Mouse (Mus musculus): ENCODE measurements around the gene Rhbg. TPM values are rescaled to one million over a fixed set of nuclear protein-coding genes. Genes with fewer than 3 reads are reported as not detected.
A peak's percentile ranks its signal among the peaks of the same experiment; 100 is the strongest.
"Not testable (repeated sequence)": the region's sequence is repeated elsewhere in the genome, so short reads cannot be mapped to it uniquely, and the experiment has no call there.

The Rhbg gene
- polyA plus RNA-seq, 1 experiment from 2014 or later, result 20.1 TPM

DNA sequence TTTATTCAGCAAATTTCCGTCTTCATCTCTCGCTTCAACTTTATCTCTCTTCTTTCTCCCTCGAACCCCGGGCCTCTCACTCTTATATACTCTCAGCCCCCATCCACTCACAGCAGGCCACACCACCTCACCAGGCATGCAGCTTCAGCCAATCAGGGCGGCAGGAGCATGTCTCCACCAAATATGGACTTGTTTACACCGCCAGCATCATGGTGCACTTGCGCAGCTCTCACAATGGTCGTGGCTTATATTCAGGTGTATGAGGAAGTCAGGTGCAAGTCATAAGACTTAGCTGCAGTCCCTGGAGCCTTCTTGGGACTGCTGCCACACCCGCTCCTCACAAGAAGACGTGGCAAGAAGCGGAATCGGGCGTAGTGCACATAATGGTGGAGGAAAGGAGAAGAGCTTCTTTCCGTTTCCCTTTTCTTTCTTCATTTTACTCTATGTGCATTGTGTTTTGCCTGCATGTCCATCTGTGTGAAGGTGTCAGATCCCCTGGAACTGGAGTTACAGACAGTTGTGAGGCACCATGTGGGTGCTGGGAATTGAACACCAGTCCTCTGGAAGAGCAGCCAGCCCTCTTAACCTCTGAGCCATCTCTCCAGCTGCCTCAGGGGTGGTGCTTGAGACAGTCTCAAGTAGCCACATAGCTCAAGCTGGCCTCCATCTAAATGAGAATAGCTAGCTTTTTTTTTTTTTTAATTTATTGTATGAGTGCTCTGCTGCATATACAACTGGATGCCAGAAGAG lies 30.5 kb upstream of the Rhbg start:
- ATAC-seq (ENCODE audit: insufficient number of reproducible peaks, low FRiP score, low TSS enrichment, low read depth); H3K9me3 ChIP-seq (replicated peaks); H3K4me3 ChIP-seq (replicated peaks); H3K4me2 ChIP-seq (replicated peaks); H3K36me3 ChIP-seq; H3K4me1 ChIP-seq; H3K27me3 ChIP-seq; H3K27ac ChIP-seq (replicated peaks); H3K9ac ChIP-seq: not testable (repeated sequence)
- 95% methylated on average over 14 of the region's 14 CpGs for WGBS

DNA sequence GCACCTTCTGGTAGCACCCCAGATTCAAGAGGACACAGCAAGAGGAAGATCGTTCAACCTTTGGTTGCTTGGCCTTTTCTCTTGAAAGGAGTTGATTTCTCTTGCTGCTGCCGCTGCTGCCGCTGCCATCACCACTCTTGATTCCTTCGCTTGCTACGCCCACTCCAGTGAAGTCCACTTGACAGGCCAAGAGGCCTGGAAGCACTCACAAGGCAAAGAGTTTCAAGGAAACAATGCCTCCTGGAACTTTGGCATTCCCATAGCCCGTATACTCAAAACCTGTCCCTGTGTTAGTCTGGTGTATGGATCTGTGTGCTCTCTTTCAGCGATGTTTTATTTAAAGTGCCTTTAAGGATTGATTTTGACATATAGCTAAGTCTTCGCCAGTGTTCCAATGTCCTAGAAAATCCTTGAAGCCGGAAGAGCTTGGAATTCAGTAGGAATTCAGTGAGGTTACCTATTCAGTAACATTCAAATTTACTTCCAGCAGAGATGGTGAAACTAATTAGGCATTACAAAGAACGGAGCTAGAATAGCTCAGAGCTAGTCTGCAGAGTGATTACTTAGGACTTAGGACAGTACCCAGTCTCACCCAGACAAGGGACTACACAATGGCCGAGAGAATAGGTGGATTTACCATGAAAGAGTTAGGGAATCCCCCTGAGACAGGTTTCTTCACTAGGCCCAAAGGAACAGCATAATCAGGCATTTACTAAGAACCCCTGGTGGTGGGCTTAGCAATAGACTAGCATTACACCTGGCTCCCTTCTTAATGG lies 26.8 kb upstream of the Rhbg start:
- H3K4me2 ChIP-seq (replicated peaks); ATAC-seq (ENCODE audit: insufficient number of reproducible peaks, low FRiP score, low TSS enrichment, low read depth); H3K27me3 ChIP-seq; H3K4me1 ChIP-seq; H3K27ac ChIP-seq (replicated peaks); H3K9me3 ChIP-seq (replicated peaks); H3K4me3 ChIP-seq (replicated peaks); H3K9ac ChIP-seq; H3K36me3 ChIP-seq: not testable (repeated sequence)
- WGBS, result 61% methylated on average over 11 of the region's 11 CpGs

DNA sequence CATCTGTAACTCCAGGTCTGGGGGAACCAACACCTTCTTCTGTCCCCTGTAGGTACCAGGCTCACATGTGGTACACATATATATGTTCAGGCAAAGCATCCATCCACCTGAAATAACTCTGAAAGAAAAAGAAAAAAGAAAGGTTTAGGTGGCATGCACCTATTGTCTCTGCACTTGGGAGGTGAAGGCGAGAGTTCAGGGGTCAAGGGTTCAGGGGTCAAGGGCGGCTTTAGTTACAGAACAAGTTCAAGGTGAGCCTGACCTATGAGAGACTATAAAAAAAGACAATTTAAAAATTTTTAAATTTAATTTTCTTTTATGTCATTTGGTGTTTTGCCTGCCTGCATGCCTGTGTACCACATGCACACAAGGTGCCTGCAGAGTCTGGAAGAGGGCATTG lies 25.5 kb upstream of the Rhbg start:
- H3K4me1 ChIP-seq, result no peaks in the 10 kb centered on the region
- no peak for ATAC-seq (ENCODE audit: insufficient number of reproducible peaks, low FRiP score, low TSS enrichment, low read depth)
- 84% methylated on average over 2 of the region's 2 CpGs for WGBS

DNA sequence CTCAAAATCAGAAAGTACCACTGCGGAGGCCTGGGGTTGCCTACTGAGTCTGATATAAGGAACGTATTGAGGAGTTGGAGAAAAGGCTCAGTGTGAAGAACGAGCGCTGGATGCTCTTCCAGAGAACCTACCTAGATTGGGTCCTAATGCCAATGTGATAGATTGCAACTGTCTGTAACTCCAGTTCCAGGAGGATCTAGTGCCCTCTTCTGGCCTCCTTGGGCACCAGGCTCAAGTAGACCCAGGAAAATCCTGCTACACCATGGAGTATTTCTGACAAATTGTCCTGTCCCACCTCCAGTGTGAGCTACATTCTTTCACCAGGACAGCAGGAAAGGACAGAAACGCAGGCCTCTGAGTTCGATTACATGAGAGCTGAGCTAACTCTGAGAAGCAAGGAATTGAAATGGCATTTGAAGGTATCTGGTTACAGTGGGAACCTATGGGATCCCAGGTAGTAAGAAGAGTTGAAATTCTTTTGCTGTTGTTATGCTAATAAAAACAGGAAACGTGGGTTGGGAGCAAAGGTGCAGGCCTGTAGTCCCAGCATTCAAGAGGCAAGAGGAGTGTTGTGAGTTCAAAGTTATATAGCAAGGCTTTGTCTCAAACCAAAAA lies 22.1 kb upstream of the Rhbg start:
- no peak for ATAC-seq (ENCODE audit: insufficient number of reproducible peaks, low FRiP score, low TSS enrichment, low read depth)
- Histone ChIP-seq H3K36me3 (no peaks in the 10 kb centered on the region), H3K27ac (replicated peaks) (no peak overlapping the region), H3K4me3 (replicated peaks) (no peak overlapping the region), H3K9me3 (replicated peaks) (no peaks in the 10 kb centered on the region), H3K4me1 (no peaks in the 10 kb centered on the region), H3K4me2 (replicated peaks) (no peak overlapping the region), H3K9ac (no peak overlapping the region), H3K27me3 (no peaks in the 10 kb centered on the region)
- 38% methylated on average over 7 of the region's 7 CpGs for whole genome bisulfite sequencing

More for the DNA sequence above, 25.5 kb upstream of the Rhbg start:
- Histone ChIP-seq H3K27ac (replicated peaks) (no peak overlapping the region), H3K9me3 (replicated peaks) (no peaks in the 10 kb centered on the region), H3K9ac (no peak overlapping the region), H3K4me2 (replicated peaks) (no peak overlapping the region), H3K4me3 (replicated peaks) (no peak overlapping the region), H3K36me3 (no peaks in the 10 kb centered on the region), H3K27me3 (no peaks in the 10 kb centered on the region)

DNA sequence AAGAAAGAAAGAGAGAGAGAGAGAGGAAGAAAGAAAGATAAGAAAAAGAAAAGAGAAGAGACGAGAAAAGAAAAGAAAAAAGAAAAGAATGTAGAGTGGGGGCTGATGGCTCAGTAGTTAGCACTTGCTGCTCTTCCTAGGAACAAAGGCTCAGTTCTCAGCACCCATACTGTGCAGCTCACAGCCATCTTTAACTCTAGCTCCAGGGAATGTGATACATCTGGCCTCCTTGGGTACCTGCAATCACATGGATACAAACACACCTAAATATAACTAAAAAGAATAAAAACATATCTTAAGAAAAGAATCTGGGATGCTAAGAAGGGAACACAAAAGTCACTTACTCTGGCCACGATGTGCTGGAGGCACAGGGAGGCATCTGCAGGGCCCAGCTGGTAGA lies 21.6 kb upstream of the Rhbg start:
- ATAC-seq (ENCODE audit: insufficient number of reproducible peaks, low FRiP score, low TSS enrichment, low read depth), result no peak
- Histone ChIP-seq H3K9me3 (replicated peaks) (no peaks in the 10 kb centered on the region), H3K27ac (replicated peaks) (no peak overlapping the region), H3K4me3 (replicated peaks) (no peak overlapping the region), H3K27me3 (no peaks in the 10 kb centered on the region), H3K36me3 (no peaks in the 10 kb centered on the region), H3K4me1 (no peaks in the 10 kb centered on the region), H3K9ac (no peak overlapping the region), H3K4me2 (replicated peaks) (no peak overlapping the region)
- WGBS, result 86% methylated on average over 2 of the region's 2 CpGs

DNA sequence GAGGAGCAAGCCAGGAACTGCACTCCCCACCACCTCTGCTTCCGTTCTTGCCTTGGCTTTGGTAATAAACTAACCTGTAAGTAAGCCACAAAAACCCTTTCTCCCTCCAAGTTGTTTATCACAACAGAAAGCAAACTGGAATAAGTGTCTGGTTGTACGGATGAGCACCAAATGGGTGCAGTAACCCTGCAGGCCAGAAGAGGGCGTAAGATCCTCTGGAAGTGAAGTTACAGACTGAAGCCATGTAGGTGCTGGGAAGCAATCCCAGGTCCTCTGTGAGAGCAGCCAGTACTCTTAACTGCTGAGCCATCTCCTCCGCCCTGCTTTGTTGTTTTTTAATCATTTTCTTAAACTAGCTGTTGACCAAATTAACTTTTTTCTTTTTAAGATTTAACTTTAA lies 19.5 kb upstream of the Rhbg start:
- Histone ChIP-seq H3K9ac (no peak overlapping the region), H3K4me2 (replicated peaks) (no peak overlapping the region), H3K4me1 (no peaks in the 10 kb centered on the region), H3K9me3 (replicated peaks) (no peaks in the 10 kb centered on the region), H3K27ac (replicated peaks) (no peak overlapping the region), H3K27me3 (no peaks in the 10 kb centered on the region), H3K36me3 (no peaks in the 10 kb centered on the region), H3K4me3 (replicated peaks) (no peak overlapping the region)
- no peak for ATAC-seq (ENCODE audit: insufficient number of reproducible peaks, low FRiP score, low TSS enrichment, low read depth)
- 93% methylated on average over 4 of the region's 4 CpGs for WGBS

DNA sequence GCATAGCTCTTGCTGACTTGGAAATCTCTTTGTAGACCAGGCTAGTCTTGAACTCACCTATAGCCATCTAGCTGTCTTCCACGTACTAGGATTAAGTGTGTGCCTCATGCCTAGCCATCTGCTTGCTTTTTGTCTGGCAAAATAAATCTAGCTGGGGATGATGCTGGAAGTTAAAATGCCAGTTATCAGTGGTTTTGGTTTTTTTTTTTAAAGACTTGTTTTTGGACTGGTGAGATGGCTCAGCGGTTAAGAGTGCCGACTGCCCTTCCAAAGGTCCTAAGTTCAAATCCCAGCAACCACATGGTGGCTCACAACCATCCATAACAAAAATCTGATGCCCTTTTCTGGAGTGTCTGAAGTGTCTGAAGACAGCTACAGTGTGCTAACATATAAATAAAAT lies 17.4 kb upstream of the Rhbg start:
- Histone ChIP-seq H3K36me3 (no peaks in the 10 kb centered on the region), H3K4me2 (replicated peaks) (no peak overlapping the region), H3K27me3 (no peaks in the 10 kb centered on the region), H3K4me1 (no peaks in the 10 kb centered on the region), H3K4me3 (replicated peaks) (no peak overlapping the region), H3K27ac (replicated peaks) (no peak overlapping the region), H3K9me3 (replicated peaks) (no peaks in the 10 kb centered on the region), H3K9ac (no peak overlapping the region)
- no peak for ATAC-seq (ENCODE audit: insufficient number of reproducible peaks, low FRiP score, low TSS enrichment, low read depth)
- 89% methylated on average over 3 of the region's 3 CpGs for WGBS

DNA sequence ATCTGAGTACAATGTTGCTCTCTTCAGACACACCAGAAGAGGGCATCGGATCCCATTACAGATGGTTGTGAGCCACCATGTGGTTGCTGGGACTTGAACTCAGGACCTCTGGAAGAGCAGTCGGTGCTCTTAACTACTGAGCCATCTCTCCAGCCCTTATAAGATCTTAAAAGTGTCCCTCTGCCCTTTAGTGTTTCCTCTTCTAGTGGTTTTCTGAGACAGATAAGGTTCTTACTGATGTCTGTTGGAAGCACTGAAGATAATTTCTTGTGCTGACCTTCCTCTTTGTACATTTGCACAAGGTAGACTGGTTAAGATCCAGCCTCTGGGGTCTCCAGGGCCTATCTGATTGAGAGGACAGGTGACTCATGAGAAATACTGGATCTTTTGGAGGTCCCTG lies 16.8 kb upstream of the Rhbg start:
- not testable (repeated sequence) for ATAC-seq (ENCODE audit: insufficient number of reproducible peaks, low FRiP score, low TSS enrichment, low read depth); H3K4me3 ChIP-seq (replicated peaks); H3K9me3 ChIP-seq (replicated peaks); H3K4me2 ChIP-seq (replicated peaks); H3K4me1 ChIP-seq; H3K27ac ChIP-seq (replicated peaks); H3K9ac ChIP-seq; H3K27me3 ChIP-seq; H3K36me3 ChIP-seq
- WGBS, result 90% methylated on average over 2 of the region's 2 CpGs

DNA sequence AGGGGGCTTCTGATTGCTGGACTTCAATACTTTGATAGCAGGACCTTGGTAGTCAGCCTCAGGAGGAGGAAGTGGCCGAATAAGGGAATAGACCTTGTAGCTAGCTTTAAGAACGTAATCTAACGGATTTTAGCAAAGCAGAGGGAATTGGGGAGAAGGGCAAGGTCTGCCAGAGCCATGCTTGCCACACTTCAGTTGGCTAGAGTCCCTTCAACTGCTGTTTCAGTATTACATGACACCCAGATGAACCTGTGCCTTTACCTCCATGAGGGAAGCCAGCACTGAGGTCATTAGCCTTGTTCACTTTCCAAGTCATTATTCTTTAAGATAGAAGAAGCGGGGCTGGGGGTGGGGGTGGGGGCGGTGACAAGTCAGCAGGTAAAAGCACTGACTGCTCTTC lies 14.5 kb upstream of the Rhbg start:
- H3K4me3 ChIP-seq (replicated peaks), result no peak overlapping the region
- H3K9ac ChIP-seq, result no peak overlapping the region
- no peaks in the 10 kb centered on the region for H3K4me1 ChIP-seq
- no peak overlapping the region for H3K4me2 ChIP-seq (replicated peaks)
- ATAC-seq (ENCODE audit: insufficient number of reproducible peaks, low FRiP score, low TSS enrichment, low read depth), result no peak
- H3K27ac ChIP-seq (replicated peaks), result no peak overlapping the region
- no peaks in the 10 kb centered on the region for H3K36me3 ChIP-seq
- H3K27me3 ChIP-seq, result no peaks in the 10 kb centered on the region
- WGBS, result 87% methylated on average over 5 of the region's 5 CpGs
- no peaks in the 10 kb centered on the region for H3K9me3 ChIP-seq (replicated peaks)

DNA sequence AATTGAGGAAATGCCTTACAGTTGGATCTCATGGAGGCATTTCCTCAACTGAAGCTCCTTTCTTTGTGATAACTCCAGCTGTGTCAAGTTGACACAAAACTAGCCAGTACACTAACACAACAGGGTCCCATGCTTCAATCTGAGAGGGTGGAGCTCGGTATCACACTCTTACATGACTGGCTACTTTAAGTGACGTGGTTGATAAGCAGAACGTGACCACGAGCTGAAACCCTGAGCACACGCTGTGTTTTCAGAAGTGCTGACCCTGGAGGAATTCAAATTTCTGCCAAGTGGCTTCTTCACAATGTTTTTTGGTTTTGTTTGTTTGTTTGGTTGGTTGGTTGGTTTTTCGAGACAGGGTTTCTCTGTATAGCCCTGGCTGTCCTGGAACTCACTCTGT lies 13.5 kb upstream of the Rhbg start:
- not testable (repeated sequence) for H3K9me3 ChIP-seq (replicated peaks); H3K4me3 ChIP-seq (replicated peaks); H3K9ac ChIP-seq; H3K4me1 ChIP-seq; H3K27me3 ChIP-seq; ATAC-seq (ENCODE audit: insufficient number of reproducible peaks, low FRiP score, low TSS enrichment, low read depth); H3K27ac ChIP-seq (replicated peaks); H3K4me2 ChIP-seq (replicated peaks); H3K36me3 ChIP-seq
- 79% methylated on average over 6 of the region's 6 CpGs for WGBS

DNA sequence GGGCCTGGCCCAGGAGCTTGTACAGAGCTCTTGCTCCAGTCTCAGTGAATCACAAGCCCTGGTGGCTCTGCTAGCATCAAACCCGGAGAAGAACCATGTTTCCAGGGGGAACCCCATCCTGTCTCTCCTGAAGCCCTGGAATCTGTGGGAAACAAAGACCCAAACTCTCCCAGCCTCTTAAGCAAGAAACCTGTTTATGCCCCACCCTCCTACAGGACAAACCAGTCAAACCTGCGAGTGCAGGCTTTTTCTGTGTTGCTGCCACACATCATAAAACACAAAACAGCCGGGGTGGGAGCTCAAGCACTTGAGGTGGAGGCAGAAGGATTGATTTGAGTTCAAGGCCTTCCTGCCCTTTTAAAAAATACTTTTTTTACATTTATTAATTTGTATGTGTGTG lies 7.8 kb upstream of the Rhbg start:
- H3K27ac ChIP-seq (replicated peaks), result peak overlapping the region; percentile 85
- 58% methylated on average over 3 of the region's 3 CpGs for WGBS
- no peak overlapping the region for H3K4me2 ChIP-seq (replicated peaks)
- H3K9ac ChIP-seq, result no peak overlapping the region
- H3K4me3 ChIP-seq (replicated peaks), result no peak overlapping the region
- H3K36me3 ChIP-seq, result no peaks in the 10 kb centered on the region
- ATAC-seq (ENCODE audit: insufficient number of reproducible peaks, low FRiP score, low TSS enrichment, low read depth), result no peak
- no peaks in the 10 kb centered on the region for H3K4me1 ChIP-seq
- H3K27me3 ChIP-seq, result no peaks in the 10 kb centered on the region
- no peaks in the 10 kb centered on the region for H3K9me3 ChIP-seq (replicated peaks)
